ENCODE assay signal across 9 mouse cellular contexts in the genomic region with DNA sequence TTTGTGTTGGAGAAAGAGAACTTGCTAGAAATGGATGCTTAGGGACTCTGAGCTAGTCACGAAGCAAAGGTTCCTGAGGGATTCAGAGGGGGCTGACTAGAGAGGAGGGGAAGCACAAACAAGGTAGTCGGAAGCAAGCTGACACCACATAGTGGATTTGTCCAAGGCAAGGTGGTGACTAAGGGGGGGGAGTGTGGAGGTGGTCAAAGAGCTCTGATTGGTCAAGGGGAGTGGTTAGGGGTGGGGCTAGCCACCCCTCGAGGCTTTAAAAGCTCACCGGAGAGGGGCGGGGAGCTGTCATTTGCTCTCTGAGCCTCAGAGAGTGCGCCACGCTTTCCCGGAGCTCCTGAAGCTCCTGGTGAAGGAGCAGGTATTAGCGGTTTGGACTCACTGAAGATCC. TPM values are rescaled to one million over a fixed set of nuclear protein-coding genes. Genes with fewer than 3 reads are reported as not detected.
DNase-seq lines count a peak whose midpoint lies in the region; ATAC-seq and TF ChIP-seq lines count a peak whose summit lies in the region.
"Had no signal": no experiment of that assay in that cellular context is flagged by ENCODE, and none has a peak within 500 bp of the region (broad histone marks: within the 10 kb centered on the region; RNA-seq: fewer than 3 reads in every experiment).

A gene (plus strand): TSS at position 294 of the 400 bp plus-strand sequence.

- no peak; the same call in 1 of the 2 replicates for ATAC-seq in forebrain, embryonic 15.5 days (replicated peaks)
- ATAC-seq in liver, postnatal 0 days = no peak
- no peak for ATAC-seq in monocyte, adult 5-6 weeks (replicated peaks; ENCODE audit: insufficient number of reproducible peaks, low FRiP score, low TSS enrichment, poor library complexity, severe bottlenecking)

- no peak for TF ChIP-seq CTCF in gastrocnemius, adult 2 months (IDR thresholded peaks at IDR 0.05)
- no peak for TF ChIP-seq CTCF in E14TG2a.4 (conservative IDR thresholded peaks at IDR 0.05; ENCODE audit: low read length)
- no peak for TF ChIP-seq CTCF in liver, postnatal 0 days (IDR thresholded peaks at IDR 0.05; ENCODE audit: low read depth)

- TF ChIP-seq EP300 in liver, postnatal 0 days (IDR thresholded peaks at IDR 0.05; ENCODE audit: low read depth) = no peak

- intact Hi-C loops in gastrocnemius, adult 2 months (cut with DNase I) = no loop called here

- H3K4me1 ChIP-seq in E14TG2a.4 (replicated peaks; ENCODE audit: low read depth, low read length) = peaks cover 7% of the 10 kb centered on the region
- H3K4me1 ChIP-seq in forebrain, embryonic 15.5 days = no peaks in the 10 kb centered on the region
- H3K4me1 ChIP-seq in liver, postnatal 0 days (ENCODE audit: insufficient read depth) = no peaks in the 10 kb centered on the region

- no peak for DNase-seq in gastrocnemius, adult 2 months
- no peak for DNase-seq in gastrocnemius, postnatal 10 days
- no peak for DNase-seq in liver, postnatal 0 days
- DNase-seq in c-Kit-positive CD71-positive TER-119-positive erythroid progenitor cells, embryonic 14.5 days (ENCODE audit: low spot score) = no peak
- DNase-seq in cerebellum, adult 9-11 months = no peak
- DNase-seq: right cerebral cortex, adult 18-20 months had no signal

- H3K4me3 ChIP-seq in gastrocnemius, adult 2 months = peak within 1 kb of the TSS; percentile 64
- H3K4me3 ChIP-seq in E14TG2a.4 (replicated peaks; ENCODE audit: low read length) = peak within 1 kb of the TSS; percentile 68
- peak within 1 kb of the TSS; percentile 44 for H3K4me3 ChIP-seq in forebrain, embryonic 15.5 days
- H3K4me3 ChIP-seq in liver, postnatal 0 days (ENCODE audit: low read depth, low read length) = peak within 1 kb of the TSS; percentile 31; the same call in 1 of the 2 replicates

- no peak within 1 kb of the TSS for H3K27ac ChIP-seq in gastrocnemius, adult 2 months
- H3K27ac ChIP-seq in forebrain, embryonic 15.5 days (replicated peaks) = no peak within 1 kb of the TSS
- H3K27ac ChIP-seq in liver, postnatal 0 days (ENCODE audit: low read depth) = no peak within 1 kb of the TSS

- WGBS in forebrain, embryonic 15.5 days = 10% methylated on average over 9 of the region's 9 CpGs
- WGBS in liver, postnatal 0 days (ENCODE audit: insufficient replicate concordance) = 23% methylated on average over 9 of the region's 9 CpGs

- peak within 1 kb of the TSS; percentile 65 for H3K4me2 ChIP-seq in forebrain, embryonic 15.5 days (replicated peaks)
- peak within 1 kb of the TSS; percentile 47; the same call in 1 of the 2 replicates for H3K4me2 ChIP-seq in liver, postnatal 0 days (ENCODE audit: low read depth, low read length)

- H3K27me3 ChIP-seq in E14TG2a.4 (ENCODE audit: insufficient read depth, low read length) = peaks cover 70% of the 10 kb centered on the region
- H3K27me3 ChIP-seq in forebrain, embryonic 15.5 days = peaks cover 48% of the 10 kb centered on the region; the same call in 1 of the 2 replicates
- peaks cover 62% of the 10 kb centered on the region for H3K27me3 ChIP-seq in liver, postnatal 0 days (ENCODE audit: insufficient read depth, low read length)

- no peaks in the 10 kb centered on the region for H3K9me3 ChIP-seq in E14TG2a.4 (ENCODE audit: low read length)
- H3K9me3 ChIP-seq in forebrain, embryonic 15.5 days = peaks cover 6% of the 10 kb centered on the region
- H3K9me3 ChIP-seq in liver, postnatal 0 days (ENCODE audit: low read length) = no peaks in the 10 kb centered on the region

- peak within 1 kb of the TSS; percentile 19; the same call in 1 of the 2 replicates for H3K9ac ChIP-seq in forebrain, embryonic 15.5 days (replicated peaks)
- no peak within 1 kb of the TSS for H3K9ac ChIP-seq in liver, postnatal 0 days (replicated peaks)

- no peaks in the 10 kb centered on the region for H3K36me3 ChIP-seq in E14TG2a.4 (ENCODE audit: insufficient read depth, low read length)
- H3K36me3 ChIP-seq in forebrain, embryonic 15.5 days = no peaks in the 10 kb centered on the region
- no peaks in the 10 kb centered on the region for H3K36me3 ChIP-seq in liver, postnatal 0 days (replicated peaks; ENCODE audit: insufficient read depth, low read length)

RNA-seq across cellular contexts. Expression of the gene that starts here (rescaled TPM):
- not detected for total RNA-seq in gastrocnemius, adult 2 months (2021)
- total RNA-seq in gastrocnemius, postnatal 10 days (2021) = 1 to 10 TPM; 3.2 to 4.2 TPM
- 0.64 and 3.7 TPM in 2 replicates for polyA plus RNA-seq in forebrain, embryonic 15.5 days (2015; fragmentation: Nextera tagmentation; extraction: Ambion mirVana)
- polyA plus RNA-seq in liver, postnatal 0 days (2015; fragmentation: Nextera tagmentation; extraction: Ambion mirVana) = not detected in 2 replicates
- not detected in 3 replicates for total RNA-seq in monocyte, adult 5-6 weeks (2017)
